ENCODE assay signal across 1 mouse cellular context in genomic region chr6:128424269-128425019, GRCm38 (mm10).
TF ChIP-seq lines count a peak whose summit lies in the region.

Gene Itfg2, minus strand, starts transcription at chr6:128424931.

TF ChIP-seq in CH12.LX, 34 proteins besides CTCF, POLR2A, EP300 and RAD21 (continued from another document):
- TF ChIP-seq NELFE (IDR thresholded peaks at IDR 0.05; ENCODE audit: low read depth, low read length) (peak; percentile 81), ELF1 (IDR thresholded peaks at IDR 0.05; ENCODE audit: low read depth, low read length) (peak; percentile 89), E2F4 (IDR thresholded peaks at IDR 0.05; ENCODE audit: insufficient replicate concordance, low read depth, low read length) (no peak), TBP (conservative IDR thresholded peaks at IDR 0.05; ENCODE audit: low read depth, low read length) (peak; percentile 77), NRF1 (IDR thresholded peaks at IDR 0.05; ENCODE audit: low read depth, low read length) (peak; percentile 94), ZMIZ1 (IDR thresholded peaks at IDR 0.05; ENCODE audit: low read depth, low read length) (no peak; the same call in 1 of the 2 replicates), MAZ (IDR thresholded peaks at IDR 0.05; ENCODE audit: low read depth, low read length) (no peak), JUND (conservative IDR thresholded peaks at IDR 0.05; ENCODE audit: low read depth, low read length) (0 out of 2 replicates have a peak, but pooled peaks have one; percentile 28), TCF12 (IDR thresholded peaks at IDR 0.05; ENCODE audit: low read depth, low read length) (peak; percentile 82), MAFK (IDR thresholded peaks at IDR 0.05; ENCODE audit: insufficient replicate concordance, low read length) (peak; percentile 76), MEF2A (IDR thresholded peaks at IDR 0.05; ENCODE audit: borderline replicate concordance, low read depth, low read length) (no peak), KAT2A (IDR thresholded peaks at IDR 0.05; ENCODE audit: insufficient replicate concordance, low read length) (peak; percentile 43; the same call in 1 of the 2 replicates), MAX (IDR thresholded peaks at IDR 0.05; ENCODE audit: low read length) (peak; percentile 92), JUN (IDR thresholded peaks at IDR 0.05; ENCODE audit: insufficient read depth, low read depth, low read length) (peak; percentile 24; the same call in 1 of the 2 replicates), USF2 (conservative IDR thresholded peaks at IDR 0.05; ENCODE audit: low read depth, low read length) (no peak), UBTF (IDR thresholded peaks at IDR 0.05; ENCODE audit: low read depth, low read length) (no peak), ZC3H11A (IDR thresholded peaks at IDR 0.05; ENCODE audit: low read depth, low read length) (no peak), GABPA (IDR thresholded peaks at IDR 0.05; ENCODE audit: insufficient replicate concordance, low read depth, low read length) (no peak; the same call in 1 of the 2 replicates), CHD2 (IDR thresholded peaks at IDR 0.05; ENCODE audit: low read length) (peak; percentile 49; the same call in 1 of the 2 replicates), ZKSCAN1 (IDR thresholded peaks at IDR 0.05; ENCODE audit: borderline replicate concordance, low read depth, low read length) (no peak), PAX5 (IDR thresholded peaks at IDR 0.05; ENCODE audit: low read length) (no peak)
TF ChIP-seq in CH12.LX: peak in this region for 18.
